Mouse (Mus musculus) spleen, adult 2 months (tissue): ENCODE measurements around the gene Serpinb8.

Source experiments
- CTCF ChIP-seq: fragments of 200-500 bp; IDR thresholded peaks from 2 replicates; pipeline ENCODE4 v1.5.1; 2011; ENCODE audit warnings: mild to moderate bottlenecking, inconsistent platforms; ENCODE audit not compliant: insufficient read depth, insufficient read length, insufficient replicate concordance; ENCODE audit errors: extremely low read depth
- POLR2A ChIP-seq: fragments of 200-500 bp; IDR thresholded peaks from 2 replicates; pipeline ENCODE4 v1.6.1; 2011; ENCODE audit warnings: low read depth, low read length, inconsistent platforms

GRCm38 (mm10) chr1:107589691-107590470 lies at the start of gene Serpinb8:
- TF ChIP-seq CTCF (no peak), POLR2A (no peak)
